Mouse (Mus musculus) mammary gland, adult 2 months (tissue): ENCODE measurements around the gene Tubg2. TPM values are rescaled to one million over a fixed set of nuclear protein-coding genes. Genes with fewer than 3 reads are reported as not detected.

Source experiments
- polyA plus RNA-seq: library from polyadenylated mRNA; depleted of rRNA; stranded (reverse); fragments of >200 nt; gene quantifications from 2 replicates; pipeline ENCODE4 v1.2.3, GENCODE M21; 2012; ENCODE audit warnings: low replicate concordance; rRNA removed

Tubg2 gene
- 4.1 and 4.5 TPM in 2 replicates for polyA plus RNA-seq

GRCm38 (mm10) chr11:101155728-101156371 is at the start of gene Tubg2:
Gene Tubg2, plus strand, starts transcription at chr11:101155907.

GRCm38 (mm10) chr11:101119761-101120544 is 35.8 kb upstream of the Tubg2 start, which contains the start of the genes Retreg3 and Tubg1:
Gene Retreg3, minus strand, starts transcription at chr11:101119893.
Gene Tubg1, plus strand, starts transcription at chr11:101119938.

GRCm38 (mm10) chr11:101170354-101170810 is 14.7 kb downstream of the Tubg2 start, which contains the start of gene Cntnap1:
Gene Cntnap1, plus strand, starts transcription at chr11:101170523.

GRCm38 (mm10) chr11:101170811-101171610 is 15.3 kb downstream of the Tubg2 start, which contains the start of gene Plekhh3:
Gene Plekhh3, minus strand, starts transcription at chr11:101171351.

DNA sequence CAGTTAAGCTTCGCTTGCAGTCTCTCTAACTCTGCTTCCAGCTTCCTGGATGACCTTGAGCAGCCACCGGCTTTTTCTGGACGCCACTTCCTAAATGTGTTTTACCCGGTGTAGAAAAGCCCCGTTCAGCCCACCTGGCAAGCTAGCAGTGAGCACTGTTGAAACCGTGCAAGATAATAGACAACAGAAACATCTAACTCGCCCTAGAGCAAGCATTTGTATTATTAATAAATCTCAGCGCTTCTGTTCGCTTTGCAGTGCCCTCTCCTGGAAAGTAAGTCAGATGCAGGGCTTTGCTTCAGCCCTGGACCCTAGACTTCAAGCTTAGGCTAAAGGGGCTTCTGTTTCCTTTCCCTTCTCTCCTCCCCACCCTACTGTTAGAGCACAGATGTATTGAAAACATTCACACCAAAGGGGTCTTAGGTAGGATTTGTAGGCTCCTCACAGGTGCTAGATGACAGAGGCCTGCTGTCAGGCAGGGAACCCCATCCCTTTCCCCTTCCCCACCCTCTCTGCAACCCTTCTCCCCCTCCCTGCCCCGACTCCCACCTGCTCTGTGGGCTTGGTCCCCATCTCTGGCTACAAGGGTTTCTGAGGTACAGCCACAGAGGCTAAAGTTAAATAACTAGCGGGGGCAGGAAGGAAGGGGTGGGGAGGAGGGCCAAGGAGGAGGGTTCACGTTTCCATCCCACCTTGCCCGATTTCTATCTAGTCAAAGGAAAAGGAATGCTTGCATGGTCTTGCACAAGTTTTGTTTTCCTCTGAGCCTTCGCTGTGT is 19.3 kb downstream of the Tubg2 start, which contains the start of gene Ccr10:
Ccr10 (minus strand) TSS at position 593 of the 778 bp plus-strand sequence.

Other genes starting within 250 kb of the Tubg2 start
- gene Stat3, start 216.4 kb upstream of the Tubg2 start, polyA plus RNA-seq = 117 and 148 TPM in 2 replicates
- 184 and 257 TPM in 2 replicates for gene Cavin1, start 185.0 kb upstream of the Tubg2 start, polyA plus RNA-seq
- gene Atp6v0a1, start 146.5 kb upstream of the Tubg2 start, polyA plus RNA-seq = 68.6 and 77.8 TPM in 2 replicates
- 43.2 and 45.4 TPM in 2 replicates for gene Naglu, start 85.9 kb upstream of the Tubg2 start, polyA plus RNA-seq
- gene Hsd17b1, start 77.5 kb upstream of the Tubg2 start, polyA plus RNA-seq = 0.24 and 0.94 TPM in 2 replicates
- gene Coasy, start 73.3 kb upstream of the Tubg2 start, polyA plus RNA-seq = 92.0 and 118 TPM in 2 replicates
- gene Mlx, start 68.6 kb upstream of the Tubg2 start, polyA plus RNA-seq = 50.5 and 97.1 TPM in 2 replicates
- gene Psmc3ip, start 60.5 kb upstream of the Tubg2 start, polyA plus RNA-seq = 0.43 and 0.62 TPM in 2 replicates
- gene Retreg3, start 36.0 kb upstream of the Tubg2 start, polyA plus RNA-seq = 81.8 and 115 TPM in 2 replicates
- gene Tubg1, start 36.0 kb upstream of the Tubg2 start, polyA plus RNA-seq = 8.4 and 17.4 TPM in 2 replicates
- gene Cntnap1, start 14.6 kb downstream of the Tubg2 start, polyA plus RNA-seq = 12.3 and 13.5 TPM in 2 replicates
- 51.3 and 92.6 TPM in 2 replicates for gene Plekhh3, start 15.4 kb downstream of the Tubg2 start, polyA plus RNA-seq
- 2.9 and 6.8 TPM in 2 replicates for gene Ccr10, start 19.5 kb downstream of the Tubg2 start, polyA plus RNA-seq
- gene Ezh1, start 70.6 kb downstream of the Tubg2 start, polyA plus RNA-seq = 34.7 and 54.3 TPM in 2 replicates
- gene Ramp2, start 90.1 kb downstream of the Tubg2 start, polyA plus RNA-seq = 138 and 195 TPM in 2 replicates
- gene Vps25, start 97.8 kb downstream of the Tubg2 start, polyA plus RNA-seq = 89.8 and 96.1 TPM in 2 replicates
- gene Wnk4, start 104.7 kb downstream of the Tubg2 start, polyA plus RNA-seq = 1.9 and 2.4 TPM in 2 replicates
- 0.05 and 0.17 TPM in 2 replicates for gene Cntd1, start 123.1 kb downstream of the Tubg2 start, polyA plus RNA-seq
- gene Coa3, start 123.2 kb downstream of the Tubg2 start, polyA plus RNA-seq = 190 and 296 TPM in 2 replicates
- 53.9 and 131 TPM in 2 replicates for gene Becn1, start 146.4 kb downstream of the Tubg2 start, polyA plus RNA-seq
- gene Psme3, start 160.3 kb downstream of the Tubg2 start, polyA plus RNA-seq = 44.3 and 89.4 TPM in 2 replicates
- gene Aoc2, start 169.2 kb downstream of the Tubg2 start, polyA plus RNA-seq = 6.3 and 7.4 TPM in 2 replicates
- gene Aoc3, start 174.7 kb downstream of the Tubg2 start, polyA plus RNA-seq = 268 and 327 TPM in 2 replicates
- 0.06 and 0.60 TPM in 2 replicates for gene G6pc, start 211.7 kb downstream of the Tubg2 start, polyA plus RNA-seq